Mouse (Mus musculus) ES-Bruce4 (cell line): ENCODE results near the gene Fam240b. TPM values are rescaled to one million over a fixed set of nuclear protein-coding genes. Genes with fewer than 3 reads are reported as not detected.

Experiments used
- H3K27ac ChIP-seq: 2 replicates; pipeline ENCODE4 v1.5.1; 2012; ENCODE audit warnings: low read length, inconsistent platforms; ENCODE audit not compliant: insufficient read depth
- H3K27me3 ChIP-seq: 2 replicates; pipeline ENCODE4 v1.6.1; 2012; ENCODE audit warnings: mild to moderate bottlenecking, low read length, inconsistent platforms; ENCODE audit not compliant: control insufficient read depth, poor library complexity, insufficient read depth, severe bottlenecking
- H3K36me3 ChIP-seq: 2 replicates; pipeline ENCODE4 v1.6.1; 2012; ENCODE audit warnings: inconsistent platforms, mild to moderate bottlenecking, low read length, moderate library complexity; ENCODE audit not compliant: control insufficient read depth, poor library complexity, insufficient read depth, severe bottlenecking
- H3K4me1 ChIP-seq: one replicate; pipeline ENCODE4 v1.8.1; 2011; ENCODE audit warnings: low read length; ENCODE audit not compliant: control insufficient read depth, insufficient read depth
- H3K4me3 ChIP-seq: 2 replicates; pipeline ENCODE4 v1.5.1; 2011; ENCODE audit warnings: low read depth, mild to moderate bottlenecking, low read length
- H3K9ac ChIP-seq: 2 replicates; pipeline ENCODE4 v1.6.1; 2012; ENCODE audit warnings: low read depth, mild to moderate bottlenecking, inconsistent platforms; ENCODE audit not compliant: poor library complexity, severe bottlenecking
- H3K9me3 ChIP-seq: replicated peaks from 2 replicates; pipeline ENCODE4 v1.6.1; 2012; ENCODE audit warnings: mild to moderate bottlenecking, low read length, inconsistent platforms; ENCODE audit not compliant: control insufficient read depth, poor library complexity, insufficient read depth, severe bottlenecking
- CTCF ChIP-seq: IDR thresholded peaks from one replicate; pipeline ENCODE4 v1.8.1; 2011; ENCODE audit warnings: low read depth, low read length
- EP300 ChIP-seq: IDR thresholded peaks from 2 replicates; pipeline ENCODE4 v1.6.1; 2011; ENCODE audit warnings: low read depth, low read length; ENCODE audit not compliant: insufficient read depth
- POLR2A ChIP-seq: IDR thresholded peaks from one replicate; pipeline ENCODE4 v1.8.1; 2011; ENCODE audit warnings: low read length; ENCODE audit not compliant: insufficient read depth
- polyA plus RNA-seq: library from polyadenylated mRNA; stranded (reverse); fragments of >200 nt; gene quantifications from 2 replicates; pipeline ENCODE4 v1.2.4, GENCODE M21; 2011; ENCODE audit warnings: low read depth; ENCODE audit not compliant: missing spikeins, insufficient read depth, insufficient read length

Gene Fam240b
- polyA plus RNA-seq, 1 experiment: not detected

- no peak overlapping the region for H3K9ac ChIP-seq
- no peaks in the 10 kb centered on the region for H3K27me3 ChIP-seq
- no peak overlapping the region for H3K27ac ChIP-seq
- peaks cover 3% of the 10 kb centered on the region; the same call in 1 of the 2 replicates for H3K9me3 ChIP-seq
- H3K4me3 ChIP-seq: no peak overlapping the region
- H3K36me3 ChIP-seq: no peaks in the 10 kb centered on the region
- TF ChIP-seq CTCF (no peak), EP300 (no peak), POLR2A (no peak)
- H3K4me1 ChIP-seq: no peaks in the 10 kb centered on the region
These were observed 5.2 kb upstream of the Fam240b start for GRCm38 (mm10) chr13:64502833-64503232.

GRCm38 (mm10) chr13:64493586-64493985 lies 4.0 kb downstream of the Fam240b start:
- no peak overlapping the region for H3K9ac ChIP-seq
- H3K9me3 ChIP-seq: peaks cover 7% of the 10 kb centered on the region
- TF ChIP-seq CTCF: no peak
- TF ChIP-seq POLR2A: no peak
- no peak for TF ChIP-seq EP300
- H3K36me3 ChIP-seq: no peaks in the 10 kb centered on the region
- no peaks in the 10 kb centered on the region for H3K4me1 ChIP-seq
- H3K4me3 ChIP-seq: no peak overlapping the region
- H3K27ac ChIP-seq: no peak overlapping the region
- no peaks in the 10 kb centered on the region; the same call in 1 of the 2 replicates for H3K27me3 ChIP-seq

GRCm38 (mm10) chr13:64489886-64490285 lies 7.7 kb downstream of the Fam240b start:
- no peaks in the 10 kb centered on the region for H3K4me1 ChIP-seq
- no peak overlapping the region for H3K9ac ChIP-seq
- H3K4me3 ChIP-seq: no peak overlapping the region
- no peaks in the 10 kb centered on the region; the same call in 1 of the 2 replicates for H3K27me3 ChIP-seq
- no peaks in the 10 kb centered on the region for H3K9me3 ChIP-seq
- no peaks in the 10 kb centered on the region for H3K36me3 ChIP-seq
- TF ChIP-seq POLR2A (no peak), CTCF (no peak), EP300 (no peak)
- no peak overlapping the region for H3K27ac ChIP-seq

GRCm38 (mm10) chr13:64479960-64480359 lies 17.6 kb downstream of the Fam240b start:
- Histone ChIP-seq H3K27ac (no peak overlapping the region), H3K4me1 (no peaks in the 10 kb centered on the region), H3K27me3 (no peaks in the 10 kb centered on the region; the same call in 1 of the 2 replicates), H3K36me3 (no peaks in the 10 kb centered on the region), H3K4me3 (no peak overlapping the region), H3K9me3 (no peaks in the 10 kb centered on the region), H3K9ac (no peak overlapping the region)
- TF ChIP-seq EP300: no peak
- no peak for TF ChIP-seq POLR2A
- TF ChIP-seq CTCF: no peak

GRCm38 (mm10) chr13:64477968-64478367 lies 19.6 kb downstream of the Fam240b start:
- TF ChIP-seq EP300 (no peak), POLR2A (no peak), CTCF (no peak)
- no peaks in the 10 kb centered on the region for H3K4me1 ChIP-seq
- H3K9ac ChIP-seq: no peak overlapping the region
- H3K9me3 ChIP-seq: no peaks in the 10 kb centered on the region
- no peaks in the 10 kb centered on the region for H3K27me3 ChIP-seq
- H3K36me3 ChIP-seq: no peaks in the 10 kb centered on the region
- H3K4me3 ChIP-seq: no peak overlapping the region
- no peak overlapping the region for H3K27ac ChIP-seq

GRCm38 (mm10) chr13:64467886-64468285 lies 29.7 kb downstream of the Fam240b start:
- H3K36me3 ChIP-seq: no peaks in the 10 kb centered on the region
- TF ChIP-seq POLR2A (no peak), EP300 (no peak), CTCF (no peak)
- no peaks in the 10 kb centered on the region for H3K27me3 ChIP-seq
- no peak overlapping the region for H3K4me3 ChIP-seq
- H3K27ac ChIP-seq: no peak overlapping the region
- H3K4me1 ChIP-seq: no peaks in the 10 kb centered on the region
- no peaks in the 10 kb centered on the region for H3K9me3 ChIP-seq
- H3K9ac ChIP-seq: no peak overlapping the region
